8 mouse cellular contexts compared by ENCODE assay signal in genomic region chr15:90678985-90679759, GRCm38 (mm10). TPM values are rescaled to one million over a fixed set of nuclear protein-coding genes. Genes with fewer than 3 reads are reported as not detected.
DNase-seq lines count a peak whose midpoint lies in the region; ATAC-seq and TF ChIP-seq lines count a peak whose summit lies in the region.

TSS of gene Cpne8 (minus strand) at chr15:90679432.

- WGBS in intestine, postnatal 0 days, result under 1% methylated on average over 52 of the region's 56 CpGs

- ATAC-seq in granulocyte monocyte progenitor cell, adult 5-6 weeks (replicated peaks; ENCODE audit: poor library complexity, severe bottlenecking), result peak; percentile 67
- ATAC-seq in intestine, postnatal 0 days, result peak; percentile 74
- ATAC-seq in erythroid progenitor cell, adult 5-6 weeks (replicated peaks; ENCODE audit: low FRiP score, poor library complexity, severe bottlenecking), result no peak

- peak within 1 kb of the TSS; percentile 72 for H3K4me3 ChIP-seq in intestine, postnatal 0 days (ENCODE audit: low read depth, low read length)

- H3K27ac ChIP-seq in intestine, postnatal 0 days (ENCODE audit: low read depth, low read length), result peak within 1 kb of the TSS; percentile 71

- peak; percentile 80 for DNase-seq in adrenal gland, postnatal 10 days
- peak; percentile 68 for DNase-seq in embryo, embryonic 9.5 days (ENCODE audit: extremely low spot score)
- DNase-seq in left cerebral cortex, postnatal 4 days, result peak; percentile 64
- DNase-seq in mesoderm, embryonic 11.5 days (ENCODE audit: low read depth, low spot score), result peak; percentile 54
- peak; percentile 34 for DNase-seq in skeletal muscle tissue, adult 2 months (ENCODE audit: low read depth, low spot score)

- no peak for TF ChIP-seq CTCF in intestine, postnatal 0 days (IDR thresholded peaks at IDR 0.05; ENCODE audit: low read depth)

- H3K9ac ChIP-seq in intestine, postnatal 0 days (ENCODE audit: low read depth, low read length), result peak within 1 kb of the TSS; percentile 64

- H3K4me1 ChIP-seq in intestine, postnatal 0 days (replicated peaks; ENCODE audit: control insufficient read depth, insufficient read depth, low read length), result no peaks in the 10 kb centered on the region

- H3K36me3 ChIP-seq in intestine, postnatal 0 days (ENCODE audit: control insufficient read depth, insufficient read depth), result no peaks in the 10 kb centered on the region

- intact Hi-C loops in left cerebral cortex, postnatal 4 days (cut with DNase I), result loop anchor here (5.0 to 10.0 kb wide), 2 partner anchors 74 to 427 kb away; no protein-coding TSS in a partner anchor

- no peaks in the 10 kb centered on the region for H3K9me3 ChIP-seq in intestine, postnatal 0 days (ENCODE audit: control insufficient read depth)

- peak within 1 kb of the TSS; percentile 99 for H3K4me2 ChIP-seq in intestine, postnatal 0 days (replicated peaks; ENCODE audit: low read depth)

- H3K27me3 ChIP-seq in intestine, postnatal 0 days (replicated peaks; ENCODE audit: control insufficient read depth, insufficient read depth, low read length), result no peaks in the 10 kb centered on the region

RNA-seq across cellular contexts. Expression of gene Cpne8, which starts in this region (rescaled TPM):
- total RNA-seq in adrenal gland, postnatal 10 days (2021), result 10 to 100 TPM in 1 of 2 experiments, 1 to 10 TPM in 1; 8.5 to 10.4 TPM
- not detected in 2 replicates for total RNA-seq in granulocyte monocyte progenitor cell, adult 5-6 weeks (2014; fragmentation: Nextera tagmentation)
- total RNA-seq in granulocyte monocyte progenitor cell, adult 5-6 weeks (2017), result 0.13 TPM in 1 of 2 replicates, not detected in the other
- 40.4 and 55.2 TPM in 2 replicates for polyA plus RNA-seq in intestine, postnatal 0 days (2015; fragmentation: Nextera tagmentation; extraction: Ambion mirVana)
- total RNA-seq in left cerebral cortex, postnatal 4 days (2021), result 10 to 100 TPM; 24.2 to 25.6 TPM
- 0.72 and 2.1 TPM in 2 replicates for total RNA-seq in erythroid progenitor cell, adult 5-6 weeks (2015; ENCODE audit: low replicate concordance)
- total RNA-seq in erythroid progenitor cell, adult 5-6 weeks (2017; ENCODE audit: low replicate concordance), result 0.13 and 1.6 TPM in 2 replicates

Comparison
In these comparisons a context has a peak if more than half of its experiments do, and no peak if none do; other contexts are left out.
1. Peak in ATAC-seq in granulocyte monocyte progenitor cell, adult 5-6 weeks; RNA of the gene not detected or under 1 TPM.